Mouse (Mus musculus) hindbrain, postnatal 0 days (tissue): Measurements from ENCODE around the gene Crocc2. TPM values are rescaled to one million over a fixed set of nuclear protein-coding genes. Genes with fewer than 3 reads are reported as not detected.

Source experiments
- ATAC-seq: fragments of 200-750 bp; cut with Nextera tagmentation; 2 replicates; pipeline ENCODE4 v1.8.0; 2017; ENCODE audit warnings: mild to moderate bottlenecking, moderate TSS enrichment, moderate library complexity
- DNase-seq: peaks from one replicate; pipeline ENCODE4 v3.0.0-alpha.2; 2015; ENCODE audit warnings: low spot score
- H3K27ac ChIP-seq: fragments of 300-500 bp; sonication (generic); 2 replicates; pipeline ENCODE4 v1.5.1; 2014; ENCODE audit warnings: mild to moderate bottlenecking
- H3K27me3 ChIP-seq: fragments of 300-500 bp; sonication (generic); 2 replicates; pipeline ENCODE4 v1.6.1; 2014; ENCODE audit warnings: low read length, mixed read lengths; ENCODE audit not compliant: insufficient read depth
- H3K36me3 ChIP-seq: fragments of 300-500 bp; sonication (generic); 2 replicates; pipeline ENCODE4 v1.6.1; 2014; ENCODE audit warnings: low read length, mixed read lengths; ENCODE audit not compliant: insufficient read depth
- H3K4me1 ChIP-seq: fragments of 300-500 bp; sonication (generic); 2 replicates; pipeline ENCODE4 v1.6.1; 2014; ENCODE audit warnings: antibody characterized with exemption, low read length, mixed read lengths; ENCODE audit not compliant: insufficient read depth
- H3K4me2 ChIP-seq: fragments of 300-500 bp; sonication (generic); 2 replicates; pipeline ENCODE4 v1.6.1; 2014; ENCODE audit warnings: low read depth, mild to moderate bottlenecking, low read length, moderate library complexity, mixed read lengths
- H3K4me3 ChIP-seq: fragments of 300-500 bp; sonication (generic); 2 replicates; pipeline ENCODE4 v1.5.1; 2014; ENCODE audit warnings: low read length
- H3K9ac ChIP-seq: fragments of 300-500 bp; sonication (generic); replicated peaks from 2 replicates; pipeline ENCODE4 v1.6.1; 2014; ENCODE audit warnings: mild to moderate bottlenecking, low read length, moderate library complexity, mixed read lengths
- H3K9me3 ChIP-seq: fragments of 300-500 bp; sonication (generic); 2 replicates; pipeline ENCODE4 v1.6.1; 2016; ENCODE audit warnings: low read length, mixed read lengths
- CTCF ChIP-seq: IDR thresholded peaks from 2 replicates; pipeline ENCODE4 v1.5.1; 2016; ENCODE audit warnings: antibody characterized with exemption, control low read depth, low read depth
- WGBS: fragments of 180-500 bp; shearing (Covaris S2); extraction: QIAGEN DNeasy Blood & Tissue Kit; methylation state at CpG from one replicate; pipeline ENCODE4 v1.1.7; 2014; 5-methylcytosine and 5-hydroxymethylcytosine counted together
- microRNA-seq, 2 experiments: library from miRNA; unstranded; fragments of <30 nt; microRNA quantifications; one replicate each; pipeline ENCODE4; 2016
- polyA plus RNA-seq: library from polyadenylated mRNA; unstranded; fragments of >200 nt; fragmentation: Nextera tagmentation; extraction: Ambion mirVana; gene quantifications from 2 replicates; pipeline ENCODE4 v1.2.1, GENCODE M21; 2015
- total RNA-seq: library from RNA; depleted of rRNA; stranded (reverse); fragments of >200 nt; gene quantifications from 2 replicates; pipeline ENCODE4 v1.2.3, GENCODE M21; 2014; rRNA removed

The Crocc2 gene
- total and polyA plus RNA-seq, 2 experiments from 2014 or later = 0.63 to 1.1 TPM

DNA sequence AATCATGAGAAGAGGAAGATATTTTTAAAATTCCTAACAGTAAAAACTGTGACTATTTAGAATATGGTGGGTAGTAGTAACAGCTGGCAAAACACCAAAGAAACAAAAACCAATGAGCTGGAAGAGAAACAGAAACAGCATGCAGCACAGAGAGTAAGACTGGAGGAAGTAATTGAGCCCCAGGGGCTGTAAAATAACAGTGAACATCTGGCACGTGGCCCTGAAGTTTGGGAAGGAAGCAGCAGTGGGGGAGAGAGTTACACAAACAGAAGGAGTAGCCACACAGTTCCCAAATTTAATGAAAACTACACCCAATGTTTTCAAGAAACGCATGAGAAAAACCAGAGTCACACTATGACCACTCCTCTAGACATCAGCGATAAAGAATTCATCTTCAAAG, 98.7 kb downstream of the Crocc2 start:
- H3K4me2 ChIP-seq = no peak overlapping the region
- H3K9me3 ChIP-seq = no peaks in the 10 kb centered on the region
- H3K27ac ChIP-seq = no peak overlapping the region
- 60% methylated on average over 3 of the region's 3 CpGs for WGBS
- no peak for TF ChIP-seq CTCF
- H3K4me1 ChIP-seq = no peaks in the 10 kb centered on the region
- no peak for ATAC-seq
- peak; percentile 34 for DNase-seq
- H3K9ac ChIP-seq = no peak overlapping the region
- H3K4me3 ChIP-seq = no peak overlapping the region
- H3K27me3 ChIP-seq = no peaks in the 10 kb centered on the region
- H3K36me3 ChIP-seq = no peaks in the 10 kb centered on the region

- DNase-seq (no peak), ATAC-seq (no peak)
- Histone ChIP-seq H3K36me3 (no peaks in the 10 kb centered on the region), H3K4me2 (no peak overlapping the region), H3K9ac (no peak overlapping the region), H3K27ac (no peak overlapping the region), H3K4me1 (no peaks in the 10 kb centered on the region), H3K9me3 (no peaks in the 10 kb centered on the region), H3K27me3 (no peaks in the 10 kb centered on the region), H3K4me3 (no peak overlapping the region)
- WGBS = 85% methylated on average over 2 of the region's 2 CpGs
- no peak for TF ChIP-seq CTCF
Observed at GRCm38 (mm10) chr1:93268246-93268645, 99.7 kb downstream of the Crocc2 start.

GRCm38 (mm10) chr1:93270516-93271240, 102.2 kb downstream of the Crocc2 start:
- no peaks in the 10 kb centered on the region for H3K9me3 ChIP-seq
- H3K27ac ChIP-seq = no peak overlapping the region
- no peak overlapping the region for H3K4me3 ChIP-seq
- no peaks in the 10 kb centered on the region for H3K4me1 ChIP-seq
- no peak for DNase-seq
- no peaks in the 10 kb centered on the region for H3K27me3 ChIP-seq
- H3K4me2 ChIP-seq = no peak overlapping the region
- no peak overlapping the region for H3K9ac ChIP-seq
- 72% methylated on average over 3 of the region's 3 CpGs for WGBS
- TF ChIP-seq CTCF = no peak
- no peaks in the 10 kb centered on the region for H3K36me3 ChIP-seq
- ATAC-seq = no peak

- Histone ChIP-seq H3K9ac (no peak overlapping the region), H3K9me3 (no peaks in the 10 kb centered on the region), H3K27me3 (no peaks in the 10 kb centered on the region), H3K36me3 (no peaks in the 10 kb centered on the region), H3K4me2 (no peak overlapping the region), H3K4me3 (no peak overlapping the region), H3K4me1 (no peaks in the 10 kb centered on the region), H3K27ac (no peak overlapping the region)
- TF ChIP-seq CTCF = no peak
- no peak for ATAC-seq
- 72% methylated on average over 5 of the region's 6 CpGs for WGBS
- DNase-seq = no peak
Observed at GRCm38 (mm10) chr1:93271751-93272150, 103.2 kb downstream of the Crocc2 start.

DNA sequence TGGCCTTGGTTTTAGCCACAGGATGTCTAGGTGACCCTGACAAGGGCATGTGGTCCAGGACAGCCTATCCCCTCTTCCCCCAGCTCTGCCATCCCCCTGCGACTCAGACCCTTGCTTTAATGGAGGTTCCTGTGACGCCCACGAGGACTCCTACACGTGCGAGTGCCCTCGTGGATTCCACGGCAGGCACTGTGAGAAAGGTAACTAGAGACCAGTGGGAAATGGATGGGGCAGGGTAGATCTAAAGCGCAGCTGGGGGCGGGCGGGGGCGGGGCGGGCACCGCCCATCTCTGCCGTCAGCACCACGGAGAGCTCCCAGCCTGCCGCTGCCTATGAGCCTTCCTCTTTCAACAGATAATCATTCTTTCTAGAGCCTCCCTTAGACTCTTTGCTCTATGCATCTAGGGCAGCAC, 103.9 kb downstream of the Crocc2 start:
- Histone ChIP-seq H3K4me1 (no peaks in the 10 kb centered on the region), H3K4me2 (peak overlapping the region; percentile 37), H3K27me3 (no peaks in the 10 kb centered on the region), H3K9ac (no peak overlapping the region), H3K9me3 (no peaks in the 10 kb centered on the region), H3K36me3 (no peaks in the 10 kb centered on the region), H3K27ac (no peak overlapping the region), H3K4me3 (no peak overlapping the region)
- DNase-seq (peak; percentile 7), ATAC-seq (peak; percentile 48)
- no peak for TF ChIP-seq CTCF
- 4% methylated on average over 15 of the region's 16 CpGs for WGBS

DNA sequence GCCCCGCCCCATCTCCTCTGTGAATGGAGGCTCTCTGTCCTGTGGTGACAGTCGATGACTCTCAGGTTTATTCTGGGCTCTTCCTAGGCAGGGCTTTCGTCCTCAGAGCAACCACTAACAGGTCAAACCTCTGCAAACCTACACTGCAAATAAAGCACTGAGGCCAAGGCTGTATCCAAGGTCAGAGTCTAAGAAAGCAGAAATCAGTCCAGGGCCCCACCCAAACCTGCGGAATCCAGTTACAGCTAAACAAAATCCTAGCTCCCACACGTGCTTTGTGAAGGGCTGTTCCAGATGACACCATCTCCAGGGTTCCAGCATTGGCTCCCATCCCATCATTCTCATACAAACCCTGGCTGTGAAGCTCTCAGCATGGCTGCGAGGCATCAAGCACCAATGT, 107.0 kb downstream of the Crocc2 start:
- Histone ChIP-seq H3K9ac (no peak overlapping the region), H3K9me3 (no peaks in the 10 kb centered on the region), H3K36me3 (no peaks in the 10 kb centered on the region), H3K27ac (no peak overlapping the region), H3K4me3 (no peak overlapping the region), H3K27me3 (no peaks in the 10 kb centered on the region), H3K4me1 (no peaks in the 10 kb centered on the region), H3K4me2 (no peak overlapping the region)
- ATAC-seq (no peak), DNase-seq (no peak)
- WGBS = 79% methylated on average over 6 of the region's 6 CpGs
- no peak for TF ChIP-seq CTCF

DNA sequence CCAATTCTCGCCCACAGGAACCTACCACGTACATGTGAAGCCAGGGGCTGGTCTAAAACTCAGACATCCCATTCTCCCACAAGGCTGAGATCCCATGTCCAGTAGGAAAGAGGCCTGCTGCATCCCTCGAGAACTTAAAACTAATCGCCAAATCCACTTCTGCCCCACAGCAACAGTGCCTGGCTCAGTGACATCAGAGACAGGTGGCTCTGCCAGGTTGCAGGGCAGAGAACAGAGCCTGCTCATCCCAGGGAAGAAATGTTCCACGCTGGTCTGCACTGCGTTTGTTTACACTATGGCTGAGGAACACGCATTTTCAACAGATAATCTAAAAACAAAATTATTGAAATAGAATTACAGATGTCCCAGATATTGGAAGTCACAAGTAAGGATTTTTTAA, 108.5 kb downstream of the Crocc2 start:
- no peaks in the 10 kb centered on the region for H3K4me1 ChIP-seq
- no peaks in the 10 kb centered on the region for H3K36me3 ChIP-seq
- no peak for ATAC-seq
- no peak for TF ChIP-seq CTCF
- no peaks in the 10 kb centered on the region for H3K27me3 ChIP-seq
- WGBS = 77% methylated on average over 7 of the region's 7 CpGs
- no peak overlapping the region for H3K4me3 ChIP-seq
- H3K4me2 ChIP-seq = no peak overlapping the region
- DNase-seq = no peak
- no peaks in the 10 kb centered on the region for H3K9me3 ChIP-seq
- no peak overlapping the region for H3K27ac ChIP-seq
- H3K9ac ChIP-seq = no peak overlapping the region

Small RNA genes lying within 50 kb of the gene (microRNA-seq; reads per million reads assigned to microRNA genes)
- 0.36 to 1.1 reads per million in 2 experiments for gene Mir6901

Other genes starting within 250 kb of the Crocc2 start
- 79.7 and 101 TPM in 2 replicates for gene Capn10, start 234.3 kb upstream of the Crocc2 start, total RNA-seq
- gene Capn10, start 234.3 kb upstream of the Crocc2 start, polyA plus RNA-seq = 50.4 and 51.0 TPM in 2 replicates
- 0.32 and 0.42 TPM in 2 replicates for gene Gpr35, start 217.9 kb upstream of the Crocc2 start, total RNA-seq
- gene Gpr35, start 217.9 kb upstream of the Crocc2 start, polyA plus RNA-seq = 0.13 and 0.47 TPM in 2 replicates
- not detected in 2 replicates for gene Aqp12, start 162.4 kb upstream of the Crocc2 start, total RNA-seq
- not detected in 2 replicates for gene Aqp12, start 162.4 kb upstream of the Crocc2 start, polyA plus RNA-seq
- 600 and 696 TPM in 2 replicates for gene Kif1a, start 66.8 kb upstream of the Crocc2 start, total RNA-seq
- 651 and 675 TPM in 2 replicates for gene Kif1a, start 66.8 kb upstream of the Crocc2 start, polyA plus RNA-seq
- gene Agxt, start 33.5 kb upstream of the Crocc2 start, total RNA-seq = not detected in 2 replicates
- not detected in 2 replicates for gene Agxt, start 33.5 kb upstream of the Crocc2 start, polyA plus RNA-seq
- 0.05 and 0.83 TPM in 2 replicates for gene 2310007B03Rik, start 7.8 kb upstream of the Crocc2 start, total RNA-seq
- 0.11 and 0.16 TPM in 2 replicates for gene 2310007B03Rik, start 7.8 kb upstream of the Crocc2 start, polyA plus RNA-seq
- gene Sned1, start 67.1 kb downstream of the Crocc2 start, total RNA-seq = 26.7 and 33.7 TPM in 2 replicates
- gene Sned1, start 67.1 kb downstream of the Crocc2 start, polyA plus RNA-seq = 8.0 and 9.2 TPM in 2 replicates
- 24.0 and 33.6 TPM in 2 replicates for gene Mterf4, start 137.2 kb downstream of the Crocc2 start, total RNA-seq
- gene Mterf4, start 137.2 kb downstream of the Crocc2 start, polyA plus RNA-seq = 23.2 and 23.9 TPM in 2 replicates
- 10.2 TPM in 2 replicates for gene Ppp1r7, start 174.1 kb downstream of the Crocc2 start, total RNA-seq
- gene Ppp1r7, start 174.1 kb downstream of the Crocc2 start, polyA plus RNA-seq = 62.2 and 67.1 TPM in 2 replicates
- 8.4 and 15.0 TPM in 2 replicates for gene Pask, start 174.8 kb downstream of the Crocc2 start, total RNA-seq
- 3.6 and 3.9 TPM in 2 replicates for gene Pask, start 174.8 kb downstream of the Crocc2 start, polyA plus RNA-seq
- gene Ano7, start 205.2 kb downstream of the Crocc2 start, total RNA-seq = 0.22 and 0.89 TPM in 2 replicates
- 1.9 and 2.3 TPM in 2 replicates for gene Ano7, start 205.2 kb downstream of the Crocc2 start, polyA plus RNA-seq